Mouse (Mus musculus): ENCODE measurements around the gene Adamtsl3. TPM values are rescaled to one million over a fixed set of nuclear protein-coding genes. Genes with fewer than 3 reads are reported as not detected.

Gene Adamtsl3
- polyA plus RNA-seq, 1 experiment = 0.34 TPM

- Histone ChIP-seq H3K36me3 (ENCODE audit: control insufficient read depth, insufficient read depth, low read length, poor library complexity, severe bottlenecking) (no peaks in the 10 kb centered on the region), H3K9ac (ENCODE audit: low read depth, poor library complexity, severe bottlenecking) (no peak overlapping the region), H3K27me3 (ENCODE audit: control insufficient read depth, insufficient read depth, low read length, poor library complexity, severe bottlenecking) (no peaks in the 10 kb centered on the region), H3K27ac (ENCODE audit: insufficient read depth, low read length) (no peak overlapping the region), H3K4me3 (ENCODE audit: low read depth, low read length) (no peak overlapping the region), H3K9me3 (replicated peaks; ENCODE audit: control insufficient read depth, insufficient read depth, low read length, poor library complexity, severe bottlenecking) (no peaks in the 10 kb centered on the region), H3K4me1 (ENCODE audit: control insufficient read depth, insufficient read depth, low read length) (no peaks in the 10 kb centered on the region)
- no peak for TF ChIP-seq CTCF (IDR thresholded peaks at IDR 0.05; ENCODE audit: low read depth, low read length)
- no peak for TF ChIP-seq EP300 (IDR thresholded peaks at IDR 0.05; ENCODE audit: insufficient read depth, low read depth, low read length)
- TF ChIP-seq POLR2A (IDR thresholded peaks at IDR 0.05; ENCODE audit: insufficient read depth, low read length) = no peak
Measured at GRCm38 (mm10) chr7:82478861-82479755, 143.6 kb downstream of the Adamtsl3 start.

GRCm38 (mm10) chr7:82483426-82483825, 147.9 kb downstream of the Adamtsl3 start:
- TF ChIP-seq EP300 (IDR thresholded peaks at IDR 0.05; ENCODE audit: insufficient read depth, low read depth, low read length) (no peak), POLR2A (IDR thresholded peaks at IDR 0.05; ENCODE audit: insufficient read depth, low read length) (no peak), CTCF (IDR thresholded peaks at IDR 0.05; ENCODE audit: low read depth, low read length) (no peak)
- no peaks in the 10 kb centered on the region; the same call in 1 of the 2 replicates for H3K27me3 ChIP-seq (ENCODE audit: control insufficient read depth, insufficient read depth, low read length, poor library complexity, severe bottlenecking)
- no peaks in the 10 kb centered on the region for H3K36me3 ChIP-seq (ENCODE audit: control insufficient read depth, insufficient read depth, low read length, poor library complexity, severe bottlenecking)
- H3K27ac ChIP-seq (ENCODE audit: insufficient read depth, low read length) = no peak overlapping the region
- H3K9ac ChIP-seq (ENCODE audit: low read depth, poor library complexity, severe bottlenecking) = no peak overlapping the region
- no peaks in the 10 kb centered on the region for H3K4me1 ChIP-seq (ENCODE audit: control insufficient read depth, insufficient read depth, low read length)
- H3K9me3 ChIP-seq (replicated peaks; ENCODE audit: control insufficient read depth, insufficient read depth, low read length, poor library complexity, severe bottlenecking) = no peaks in the 10 kb centered on the region
- no peak overlapping the region for H3K4me3 ChIP-seq (ENCODE audit: low read depth, low read length)

- Histone ChIP-seq H3K36me3 (ENCODE audit: control insufficient read depth, insufficient read depth, low read length, poor library complexity, severe bottlenecking) (no peaks in the 10 kb centered on the region), H3K4me3 (ENCODE audit: low read depth, low read length) (no peak overlapping the region), H3K9ac (ENCODE audit: low read depth, poor library complexity, severe bottlenecking) (no peak overlapping the region), H3K27ac (ENCODE audit: insufficient read depth, low read length) (no peak overlapping the region), H3K4me1 (ENCODE audit: control insufficient read depth, insufficient read depth, low read length) (no peaks in the 10 kb centered on the region), H3K9me3 (replicated peaks; ENCODE audit: control insufficient read depth, insufficient read depth, low read length, poor library complexity, severe bottlenecking) (no peaks in the 10 kb centered on the region), H3K27me3 (ENCODE audit: control insufficient read depth, insufficient read depth, low read length, poor library complexity, severe bottlenecking) (no peaks in the 10 kb centered on the region; the same call in 1 of the 2 replicates)
- no peak for TF ChIP-seq CTCF (IDR thresholded peaks at IDR 0.05; ENCODE audit: low read depth, low read length)
- TF ChIP-seq EP300 (IDR thresholded peaks at IDR 0.05; ENCODE audit: insufficient read depth, low read depth, low read length) = no peak
- no peak for TF ChIP-seq POLR2A (IDR thresholded peaks at IDR 0.05; ENCODE audit: insufficient read depth, low read length)
Measured at GRCm38 (mm10) chr7:82484834-82485233, 149.3 kb downstream of the Adamtsl3 start.

GRCm38 (mm10) chr7:82485344-82485954, 150.0 kb downstream of the Adamtsl3 start:
- TF ChIP-seq EP300 (IDR thresholded peaks at IDR 0.05; ENCODE audit: insufficient read depth, low read depth, low read length) = no peak
- no peak for TF ChIP-seq POLR2A (IDR thresholded peaks at IDR 0.05; ENCODE audit: insufficient read depth, low read length)
- TF ChIP-seq CTCF (IDR thresholded peaks at IDR 0.05; ENCODE audit: low read depth, low read length) = no peak
- no peaks in the 10 kb centered on the region for H3K36me3 ChIP-seq (ENCODE audit: control insufficient read depth, insufficient read depth, low read length, poor library complexity, severe bottlenecking)
- no peaks in the 10 kb centered on the region; the same call in 1 of the 2 replicates for H3K27me3 ChIP-seq (ENCODE audit: control insufficient read depth, insufficient read depth, low read length, poor library complexity, severe bottlenecking)
- H3K4me1 ChIP-seq (ENCODE audit: control insufficient read depth, insufficient read depth, low read length) = no peaks in the 10 kb centered on the region
- no peak overlapping the region for H3K4me3 ChIP-seq (ENCODE audit: low read depth, low read length)
- H3K9ac ChIP-seq (ENCODE audit: low read depth, poor library complexity, severe bottlenecking) = no peak overlapping the region
- H3K27ac ChIP-seq (ENCODE audit: insufficient read depth, low read length) = no peak overlapping the region
- no peaks in the 10 kb centered on the region for H3K9me3 ChIP-seq (replicated peaks; ENCODE audit: control insufficient read depth, insufficient read depth, low read length, poor library complexity, severe bottlenecking)

GRCm38 (mm10) chr7:82491018-82491417, 155.5 kb downstream of the Adamtsl3 start:
- H3K4me3 ChIP-seq (ENCODE audit: low read depth, low read length) = no peak overlapping the region
- TF ChIP-seq EP300 (IDR thresholded peaks at IDR 0.05; ENCODE audit: insufficient read depth, low read depth, low read length) (no peak), CTCF (IDR thresholded peaks at IDR 0.05; ENCODE audit: low read depth, low read length) (no peak), POLR2A (IDR thresholded peaks at IDR 0.05; ENCODE audit: insufficient read depth, low read length) (no peak)
- H3K4me1 ChIP-seq (ENCODE audit: control insufficient read depth, insufficient read depth, low read length) = no peaks in the 10 kb centered on the region
- no peak overlapping the region for H3K27ac ChIP-seq (ENCODE audit: insufficient read depth, low read length)
- H3K36me3 ChIP-seq (ENCODE audit: control insufficient read depth, insufficient read depth, low read length, poor library complexity, severe bottlenecking) = no peaks in the 10 kb centered on the region
- no peaks in the 10 kb centered on the region for H3K9me3 ChIP-seq (replicated peaks; ENCODE audit: control insufficient read depth, insufficient read depth, low read length, poor library complexity, severe bottlenecking)
- no peaks in the 10 kb centered on the region for H3K27me3 ChIP-seq (ENCODE audit: control insufficient read depth, insufficient read depth, low read length, poor library complexity, severe bottlenecking)
- H3K9ac ChIP-seq (ENCODE audit: low read depth, poor library complexity, severe bottlenecking) = no peak overlapping the region

GRCm38 (mm10) chr7:82492881-82493280, 157.4 kb downstream of the Adamtsl3 start:
- H3K27me3 ChIP-seq (ENCODE audit: control insufficient read depth, insufficient read depth, low read length, poor library complexity, severe bottlenecking) = no peaks in the 10 kb centered on the region
- no peak overlapping the region for H3K9ac ChIP-seq (ENCODE audit: low read depth, poor library complexity, severe bottlenecking)
- H3K36me3 ChIP-seq (ENCODE audit: control insufficient read depth, insufficient read depth, low read length, poor library complexity, severe bottlenecking) = no peaks in the 10 kb centered on the region
- no peaks in the 10 kb centered on the region for H3K4me1 ChIP-seq (ENCODE audit: control insufficient read depth, insufficient read depth, low read length)
- H3K9me3 ChIP-seq (replicated peaks; ENCODE audit: control insufficient read depth, insufficient read depth, low read length, poor library complexity, severe bottlenecking) = no peaks in the 10 kb centered on the region
- no peak overlapping the region for H3K4me3 ChIP-seq (ENCODE audit: low read depth, low read length)
- no peak overlapping the region for H3K27ac ChIP-seq (ENCODE audit: insufficient read depth, low read length)
- no peak for TF ChIP-seq POLR2A (IDR thresholded peaks at IDR 0.05; ENCODE audit: insufficient read depth, low read length)
- no peak for TF ChIP-seq CTCF (IDR thresholded peaks at IDR 0.05; ENCODE audit: low read depth, low read length)
- no peak for TF ChIP-seq EP300 (IDR thresholded peaks at IDR 0.05; ENCODE audit: insufficient read depth, low read depth, low read length)

Measured in ES-Bruce4 (cell line).